Mouse (Mus musculus) CH12.LX (cell line): ENCODE data around the gene Amt. TPM values are rescaled to one million over a fixed set of nuclear protein-coding genes. Genes with fewer than 3 reads are reported as not detected.

ENCODE experiments used
- DNase-seq: peaks from one replicate; pipeline ENCODE4 v3.0.0-alpha.2; 2013; ENCODE audit errors: extremely low read depth
- H3K27ac ChIP-seq: 2 replicates; pipeline ENCODE4 v1.5.1; 2012; ENCODE audit warnings: low read depth, mild to moderate bottlenecking, control low read depth, moderate library complexity; ENCODE audit not compliant: insufficient read depth
- H3K27me3 ChIP-seq: replicated peaks from 2 replicates; pipeline ENCODE3; 2012; ENCODE audit warnings: inconsistent platforms
- H3K36me3 ChIP-seq, 2 experiments: replicated peaks in 1 of 2; 2 replicates each; pipeline versions ENCODE3 to v1.6.1; 2012; ENCODE audit warnings: inconsistent platforms in 1 of 2, low read length in 1 of 2, mild to moderate bottlenecking in 1 of 2, mixed read lengths in 1 of 2, moderate library complexity in 1 of 2; ENCODE audit not compliant: control insufficient read depth in 1 of 2, insufficient read depth in 1 of 2
- H3K4me1 ChIP-seq, 2 experiments: 2 replicates each; pipeline ENCODE4 v1.6.1; 2012; ENCODE audit warnings: inconsistent platforms in 1 of 2, moderate library complexity in 1 of 2; ENCODE audit not compliant: insufficient read depth in 2 of 2, control insufficient read depth in 1 of 2
- H3K4me2 ChIP-seq: 2 replicates; pipeline ENCODE4 v1.6.1; 2012; ENCODE audit warnings: low read depth, mild to moderate bottlenecking, control low read depth; ENCODE audit not compliant: poor library complexity, insufficient read depth, severe bottlenecking
- H3K4me3 ChIP-seq, 3 experiments: fragments of 150-350 bp in 1 of 3; sonication (generic) in 1 of 3; replicated peaks in 1 of 3; 2 replicates each; pipeline versions ENCODE3 to v1.5.1; 2011 to 2012; ENCODE audit warnings: low read depth in 2 of 3, low read length in 2 of 3, mild to moderate bottlenecking in 2 of 3, moderate library complexity in 2 of 3, control low read depth in 1 of 3, improper control_type of control experiment in 1 of 3, inconsistent platforms in 1 of 3, mixed read lengths in 1 of 3; ENCODE audit not compliant: poor library complexity in 1 of 3
- H3K79me2 ChIP-seq: replicated peaks from 2 replicates; pipeline ENCODE4 v1.6.1; 2012; ENCODE audit warnings: mild to moderate bottlenecking, moderate library complexity; ENCODE audit not compliant: control insufficient read depth, poor library complexity, insufficient read depth, severe bottlenecking; ENCODE audit errors: extremely low read depth
- H3K9ac ChIP-seq: 2 replicates; pipeline ENCODE4 v1.6.1; 2012; ENCODE audit warnings: low read depth, mild to moderate bottlenecking, control low read depth, moderate library complexity; ENCODE audit not compliant: insufficient read depth
- H3K9me3 ChIP-seq: replicated peaks from 2 replicates; pipeline ENCODE3; 2012; ENCODE audit warnings: low read length, inconsistent platforms, mixed read lengths
- BHLHE40 ChIP-seq: IDR thresholded peaks from 2 replicates; pipeline ENCODE4 v1.6.1; 2011; ENCODE audit warnings: mild to moderate bottlenecking, low read depth, low read length, improper control_type of control experiment
- CHD2 ChIP-seq: IDR thresholded peaks from 2 replicates; pipeline ENCODE4 v1.6.1; 2011; ENCODE audit warnings: low read length, improper control_type of control experiment
- E2F4 ChIP-seq: IDR thresholded peaks from 2 replicates; pipeline ENCODE4 v1.6.1; 2011; ENCODE audit warnings: low read depth, low read length, improper control_type of control experiment; ENCODE audit not compliant: insufficient replicate concordance
- ELF1 ChIP-seq: IDR thresholded peaks from 2 replicates; pipeline ENCODE4 v1.6.1; 2014; ENCODE audit warnings: low read depth, mild to moderate bottlenecking, inconsistent platforms, low read length, improper control_type of control experiment
- EP300 ChIP-seq: IDR thresholded peaks from 2 replicates; pipeline ENCODE4 v1.6.1; 2011; ENCODE audit warnings: low read length, improper control_type of control experiment
- ETS1 ChIP-seq: conservative IDR thresholded peaks from 2 replicates; pipeline ENCODE4 v1.6.1; 2012; ENCODE audit warnings: low read depth, mild to moderate bottlenecking, inconsistent platforms, low read length, improper control_type of control experiment, moderate library complexity
- GABPA ChIP-seq: IDR thresholded peaks from 2 replicates; pipeline ENCODE4 v1.6.1; 2012; ENCODE audit warnings: low read depth, low read length, improper control_type of control experiment, inconsistent platforms; ENCODE audit not compliant: insufficient replicate concordance
- HCFC1 ChIP-seq: IDR thresholded peaks from 2 replicates; pipeline ENCODE4 v1.6.1; 2012; ENCODE audit warnings: low read depth, mild to moderate bottlenecking, inconsistent platforms, low read length, improper control_type of control experiment
- IRF4 ChIP-seq: IDR thresholded peaks from 2 replicates; pipeline ENCODE4 v1.6.1; 2014; ENCODE audit warnings: low read depth, mild to moderate bottlenecking, inconsistent platforms, low read length, improper control_type of control experiment
- JUND ChIP-seq: conservative IDR thresholded peaks from 2 replicates; pipeline ENCODE4 v1.6.1; 2011; ENCODE audit warnings: low read depth, low read length, improper control_type of control experiment
- KAT2A ChIP-seq: IDR thresholded peaks from 2 replicates; pipeline ENCODE4 v1.6.1; 2012; ENCODE audit warnings: low read length, improper control_type of control experiment, inconsistent platforms; ENCODE audit not compliant: insufficient replicate concordance
- MAFK ChIP-seq: IDR thresholded peaks from 2 replicates; pipeline ENCODE4 v1.6.1; 2011; ENCODE audit warnings: low read length, improper control_type of control experiment; ENCODE audit not compliant: insufficient replicate concordance
- MAX ChIP-seq: IDR thresholded peaks from 2 replicates; pipeline ENCODE4 v1.6.1; 2011; ENCODE audit warnings: low read length, improper control_type of control experiment
- MAZ ChIP-seq: IDR thresholded peaks from 2 replicates; pipeline ENCODE4 v1.6.1; 2012; ENCODE audit warnings: low read depth, mild to moderate bottlenecking, inconsistent platforms, low read length, improper control_type of control experiment, moderate library complexity
- MEF2A ChIP-seq: IDR thresholded peaks from 2 replicates; pipeline ENCODE4 v1.6.1; 2014; ENCODE audit warnings: low read depth, mild to moderate bottlenecking, inconsistent platforms, low read length, improper control_type of control experiment, borderline replicate concordance
- MXI1 ChIP-seq: IDR thresholded peaks from 2 replicates; pipeline ENCODE4 v1.6.1; 2011; ENCODE audit warnings: mild to moderate bottlenecking, low read depth, low read length, improper control_type of control experiment
- MYC ChIP-seq: IDR thresholded peaks from 2 replicates; pipeline ENCODE4 v1.6.1; 2011; ENCODE audit warnings: low read depth, mild to moderate bottlenecking, improper control_type of control experiment, low read length
- NELFE ChIP-seq: IDR thresholded peaks from 2 replicates; pipeline ENCODE4 v1.6.1; 2011; ENCODE audit warnings: low read depth, low read length, improper control_type of control experiment
- NRF1 ChIP-seq: IDR thresholded peaks from 2 replicates; pipeline ENCODE4 v1.6.1; 2014; ENCODE audit warnings: low read depth, mild to moderate bottlenecking, inconsistent platforms, low read length, improper control_type of control experiment, moderate library complexity
- PAX5 ChIP-seq: IDR thresholded peaks from 2 replicates; pipeline ENCODE4 v1.6.1; 2012; ENCODE audit warnings: low read length, inconsistent platforms, mixed read lengths
- POLR2A ChIP-seq: IDR thresholded peaks from 2 replicates; pipeline ENCODE4 v1.6.1; 2011; ENCODE audit warnings: low read depth, mild to moderate bottlenecking, improper control_type of control experiment, low read length
- POLR2AphosphoS2 ChIP-seq: IDR thresholded peaks from 2 replicates; pipeline ENCODE4 v1.6.1; 2011; ENCODE audit warnings: low read depth, low read length, improper control_type of control experiment
- RCOR1 ChIP-seq: conservative IDR thresholded peaks from 2 replicates; pipeline ENCODE4 v1.6.1; 2012; ENCODE audit warnings: low read depth, mild to moderate bottlenecking, inconsistent platforms, low read length, improper control_type of control experiment
- SIN3A ChIP-seq: IDR thresholded peaks from 2 replicates; pipeline ENCODE4 v1.6.1; 2012; ENCODE audit warnings: low read length, improper control_type of control experiment, inconsistent platforms
- SMC3 ChIP-seq: IDR thresholded peaks from 2 replicates; pipeline ENCODE4 v1.6.1; 2011; ENCODE audit warnings: low read depth, low read length, improper control_type of control experiment
- TBP ChIP-seq: conservative IDR thresholded peaks from 2 replicates; pipeline ENCODE4 v1.6.1; 2011; ENCODE audit warnings: low read depth, low read length, improper control_type of control experiment
- TCF12 ChIP-seq: IDR thresholded peaks from 2 replicates; pipeline ENCODE4 v1.6.1; 2014; ENCODE audit warnings: low read depth, mild to moderate bottlenecking, inconsistent platforms, low read length, improper control_type of control experiment
- USF1 ChIP-seq: IDR thresholded peaks from 2 replicates; pipeline ENCODE4 v1.6.1; 2014; ENCODE audit warnings: low read depth, mild to moderate bottlenecking, inconsistent platforms, low read length, improper control_type of control experiment
- USF2 ChIP-seq: conservative IDR thresholded peaks from 2 replicates; pipeline ENCODE4 v1.6.1; 2011; ENCODE audit warnings: low read depth, low read length, improper control_type of control experiment
- ZC3H11A ChIP-seq: IDR thresholded peaks from 2 replicates; pipeline ENCODE4 v1.6.1; 2012; ENCODE audit warnings: low read depth, mild to moderate bottlenecking, inconsistent platforms, low read length, improper control_type of control experiment
- ZKSCAN1 ChIP-seq: IDR thresholded peaks from 2 replicates; pipeline ENCODE4 v1.6.1; 2012; ENCODE audit warnings: low read depth, inconsistent platforms, low read length, improper control_type of control experiment, borderline replicate concordance
- ZMIZ1 ChIP-seq: IDR thresholded peaks from 2 replicates; pipeline ENCODE4 v1.6.1; 2012; ENCODE audit warnings: low read depth, mild to moderate bottlenecking, inconsistent platforms, low read length, improper control_type of control experiment
- ZNF384 ChIP-seq: IDR thresholded peaks from 2 replicates; pipeline ENCODE4 v1.6.1; 2012; ENCODE audit warnings: low read depth, low read length, improper control_type of control experiment, inconsistent platforms
- dilution Hi-C: fragments of 300-500 bp; cut with MboI; formaldehyde crosslinking; loops from 2 replicates; pipeline ENCODE4 v1.14.3; 2020; ENCODE audit warnings: low sequenced_read_pairs; ENCODE audit not compliant: extremely low pct_unique_long_range_greater_than_20kb, extremely low pct_ligation_motif_present
- in situ Hi-C: fragments of 300-500 bp; cut with MboI; formaldehyde crosslinking; loops from 3 replicates; pipeline ENCODE4 v1.14.3; 2019; ENCODE audit warnings: low sequenced_read_pairs, low pct_ligation_motif_present, low pct_unique_long_range_greater_than_20kb, mixed read lengths
- polyA plus RNA-seq: library from polyadenylated mRNA; unstranded; fragments of >175 nt; gene quantifications from 2 replicates; pipeline ENCODE4 v1.2.1, GENCODE M21; 2012; ENCODE audit warnings: low read depth; ENCODE audit not compliant: insufficient read length
- total RNA-seq, 2 experiments: library from RNA; depleted of rRNA; stranded (reverse); fragments of 300-350 nt in 1 of 2; fragments of >200 nt in 1 of 2; gene quantifications; 2 replicates each; pipeline ENCODE4 v1.2.3; 2012 to 2014

Gene Amt
- total and polyA plus RNA-seq, 3 experiments: 1.1 to 2.7 (median 1.5) TPM

DNA sequence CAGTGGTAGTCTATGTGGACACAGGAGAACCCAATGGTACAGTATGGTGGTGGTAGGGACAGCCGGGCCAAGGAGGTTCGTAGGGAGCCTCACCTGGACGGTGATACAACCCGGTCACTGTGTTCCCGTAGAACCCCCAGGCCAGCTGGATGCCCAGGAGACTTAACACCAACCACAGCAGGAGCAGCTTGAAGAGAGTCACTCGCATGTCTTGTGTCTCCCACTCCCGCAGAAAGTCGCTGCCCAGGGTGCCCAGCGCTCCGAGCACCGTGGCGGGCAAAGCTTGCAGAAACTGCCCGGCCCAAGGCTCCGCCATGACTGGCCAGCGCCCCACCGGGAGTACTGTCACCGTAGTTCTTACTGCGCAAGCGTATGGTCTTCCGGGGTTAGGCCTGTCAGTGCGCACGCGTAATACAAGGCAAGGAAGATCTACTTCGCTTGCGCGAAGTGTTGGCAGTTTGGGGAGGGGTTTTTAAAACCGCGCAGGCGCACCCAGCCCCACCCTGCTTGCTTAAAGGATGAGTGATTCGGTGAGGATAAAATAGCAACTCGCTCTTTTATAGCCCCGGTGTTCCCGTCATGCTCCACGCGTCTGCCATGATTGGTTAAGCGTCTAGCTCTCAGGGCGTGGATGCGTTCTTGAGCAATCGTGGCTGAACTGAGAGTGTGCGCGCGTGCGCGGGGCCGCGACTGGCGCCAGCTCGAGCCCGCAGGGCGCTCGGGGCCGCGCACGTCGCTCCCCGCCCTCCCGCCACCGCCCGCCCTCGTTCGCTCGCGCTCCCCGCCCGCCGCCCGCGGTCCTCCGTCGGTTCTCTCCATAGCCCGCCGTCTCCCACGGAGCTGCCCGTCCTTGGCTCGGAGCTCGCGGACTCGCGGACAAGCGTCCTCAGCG, 9.2 kb downstream of the Amt start, which contains the start of the genes Rhoa and Tcta:
Rhoa (plus strand) TSS at position 501 of the 892 bp plus-strand sequence.
Tcta (minus strand) TSS at position 532 of the 892 bp plus-strand sequence.
- Histone ChIP-seq H3K4me2 (peak within 1 kb of the TSS; percentile 68), H3K9ac (peak within 1 kb of the TSS; percentile 80), H3K4me1 (peaks cover 3 to 48% of the 10 kb centered on the region in 2 experiments; a peak in 3 of 4 replicates), H3K36me3 (peaks cover 17 to 36% of the 10 kb centered on the region in 2 experiments), H3K79me2 (peaks cover 36% of the 10 kb centered on the region), H3K9me3 (no peaks in the 10 kb centered on the region), H3K4me3 (peak within 1 kb of the TSS; percentile 71 to 98 (median 81)), H3K27me3 (no peaks in the 10 kb centered on the region), H3K27ac (peak within 1 kb of the TSS; percentile 90)
- dilution Hi-C loops: no loop called here
- TF ChIP-seq MXI1 (peak; percentile 80), POLR2A (peak; percentile 98), ELF1 (peak; percentile 97), IRF4 (peak; percentile 54; the same call in 1 of the 2 replicates), RCOR1 (peak; percentile 76; the same call in 1 of the 2 replicates), HCFC1 (peak; percentile 76), PAX5 (no peak), MAFK (0 out of 2 replicates have a peak, but pooled peaks have one; percentile 8), ZKSCAN1 (no peak), E2F4 (no peak; the same call in 1 of the 2 replicates), ETS1 (0 out of 2 replicates have a peak, but pooled peaks have one; percentile 8), ZC3H11A (no peak), MAZ (peak; percentile 82), KAT2A (no peak), BHLHE40 (no peak), MYC (0 out of 2 replicates have a peak, but pooled peaks have one; percentile 70), CHD2 (no peak), SMC3 (no peak), NRF1 (peak; percentile 93), USF1 (no peak), SIN3A (peak; percentile 80; the same call in 1 of the 2 replicates), TCF12 (peak; percentile 87), NELFE (peak; percentile 96), MEF2A (peak; percentile 97), USF2 (no peak), ZMIZ1 (no peak; the same call in 1 of the 2 replicates), JUND (0 out of 2 replicates have a peak, but pooled peaks have one; percentile 15), ZNF384 (no peak), EP300 (no peak), MAX (peak; percentile 36; the same call in 1 of the 2 replicates), GABPA (no peak), TBP (peak; percentile 98), POLR2AphosphoS2 (peak; percentile 88)
- DNase-seq: peak; percentile 100
- in situ Hi-C loops: no loop called here
